Mouse (Mus musculus) liver, adult 2 months (tissue): ENCODE measurements around the gene Kifap3.

Experiments used
- CTCF ChIP-seq: fragments of 200-500 bp; IDR thresholded peaks from 2 replicates; pipeline ENCODE4 v1.5.1; 2011; ENCODE audit warnings: low read depth, low read length, control low read depth
- POLR2A ChIP-seq: fragments of 200-500 bp; IDR thresholded peaks from 2 replicates; pipeline ENCODE4 v1.6.1; 2011; ENCODE audit warnings: low read length, control low read depth; ENCODE audit not compliant: insufficient read depth; ENCODE audit errors: extremely low read depth

DNA sequence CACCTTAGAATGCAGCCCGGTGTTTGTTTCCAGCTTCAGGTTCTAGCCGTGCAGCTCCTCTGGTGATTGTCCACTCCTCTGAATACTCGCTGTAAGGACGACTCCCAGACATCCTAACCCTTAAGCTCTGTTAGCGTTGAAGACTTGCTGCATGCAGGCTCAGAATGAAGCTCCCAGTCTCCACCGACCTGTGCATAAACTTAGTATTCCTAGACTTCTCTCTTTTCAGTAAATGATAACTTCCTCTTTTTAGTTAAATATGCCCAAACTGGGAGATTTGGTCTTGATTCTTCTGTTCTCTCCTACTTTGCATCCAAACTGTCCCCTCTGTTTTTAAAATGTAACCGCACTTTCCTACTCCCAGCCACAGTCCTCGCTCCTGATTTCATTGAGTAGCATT lies 61.2 kb downstream of the Kifap3 start:
- TF ChIP-seq CTCF, result no peak
- TF ChIP-seq POLR2A, result no peak
